Mouse (Mus musculus): Measurements from ENCODE around the gene Rps21. TPM values are rescaled to one million over a fixed set of nuclear protein-coding genes. Genes with fewer than 3 reads are reported as not detected.

Gene Rps21
- total RNA-seq, 2 experiments from 2014 or later, result 617 to 738 TPM

GRCm38 (mm10) chr2:180228592-180228991, 28.6 kb upstream of the Rps21 start:
- no peak for DNase-seq (ENCODE audit: extremely low spot score in 1 of 2, low spot score in 1 of 2)

- no peak for DNase-seq (ENCODE audit: extremely low spot score in 1 of 2, low spot score in 1 of 2)
Observed at GRCm38 (mm10) chr2:180229129-180229528, 28.0 kb upstream of the Rps21 start.

- DNase-seq (ENCODE audit: extremely low spot score in 1 of 2, low spot score in 1 of 2), result no peak
Observed at GRCm38 (mm10) chr2:180230482-180230881, 26.7 kb upstream of the Rps21 start.

- DNase-seq (ENCODE audit: extremely low spot score in 1 of 2, low spot score in 1 of 2), result no peak
Observed at GRCm38 (mm10) chr2:180233101-180233904, 23.9 kb upstream of the Rps21 start.

GRCm38 (mm10) chr2:180234353-180234752, 22.8 kb upstream of the Rps21 start:
- no peak for DNase-seq (ENCODE audit: extremely low spot score in 1 of 2, low spot score in 1 of 2)

GRCm38 (mm10) chr2:180234980-180235379, 22.2 kb upstream of the Rps21 start:
- DNase-seq (ENCODE audit: extremely low spot score in 1 of 2, low spot score in 1 of 2), result no peak

GRCm38 (mm10) chr2:180235788-180236187, 21.4 kb upstream of the Rps21 start:
- DNase-seq (ENCODE audit: extremely low spot score in 1 of 2, low spot score in 1 of 2), result no peak

GRCm38 (mm10) chr2:180236500-180236899, 20.7 kb upstream of the Rps21 start:
- DNase-seq (ENCODE audit: extremely low spot score in 1 of 2, low spot score in 1 of 2), result no peak

GRCm38 (mm10) chr2:180236930-180237329, 20.2 kb upstream of the Rps21 start:
- DNase-seq (ENCODE audit: extremely low spot score in 1 of 2, low spot score in 1 of 2), result no peak

GRCm38 (mm10) chr2:180237601-180238345, 19.4 kb upstream of the Rps21 start:
- no peak for DNase-seq (ENCODE audit: extremely low spot score in 1 of 2, low spot score in 1 of 2)

- no peak for DNase-seq (ENCODE audit: extremely low spot score in 1 of 2, low spot score in 1 of 2)
Observed at GRCm38 (mm10) chr2:180238591-180238990, 18.6 kb upstream of the Rps21 start.

GRCm38 (mm10) chr2:180243108-180243507, 14.1 kb upstream of the Rps21 start:
- no peak for DNase-seq (ENCODE audit: extremely low spot score in 1 of 2, low spot score in 1 of 2)

- no peak for DNase-seq (ENCODE audit: extremely low spot score in 1 of 2, low spot score in 1 of 2)
Observed at GRCm38 (mm10) chr2:180247916-180248315, 9.3 kb upstream of the Rps21 start.

GRCm38 (mm10) chr2:180248947-180249660, 8.1 kb upstream of the Rps21 start:
- no peak for DNase-seq (ENCODE audit: extremely low spot score in 1 of 2, low spot score in 1 of 2)

- peak; percentile 57 to 81 for DNase-seq (ENCODE audit: extremely low spot score in 1 of 2, low spot score in 1 of 2)
Observed at GRCm38 (mm10) chr2:180250930-180251611, 6.1 kb upstream of the Rps21 start.

- no peak for DNase-seq (ENCODE audit: extremely low spot score in 1 of 2, low spot score in 1 of 2)
Observed at GRCm38 (mm10) chr2:180251838-180252237, 5.3 kb upstream of the Rps21 start.

GRCm38 (mm10) chr2:180254436-180255209, 2.6 kb upstream of the Rps21 start:
- DNase-seq (ENCODE audit: extremely low spot score in 1 of 2, low spot score in 1 of 2), result no peak

GRCm38 (mm10) chr2:180255701-180256100, 1.5 kb upstream of the Rps21 start:
- no peak for DNase-seq (ENCODE audit: extremely low spot score in 1 of 2, low spot score in 1 of 2)

- no peak for DNase-seq (ENCODE audit: extremely low spot score in 1 of 2, low spot score in 1 of 2)
Observed at GRCm38 (mm10) chr2:180256296-180257000, 729 bp upstream of the Rps21 start.
